Mouse (Mus musculus) adrenal gland, postnatal 14 days (tissue): ENCODE data around the gene Rnf144a. TPM values are rescaled to one million over a fixed set of nuclear protein-coding genes. Genes with fewer than 3 reads are reported as not detected.

Source experiments
- DNase-seq: peaks from one replicate; pipeline ENCODE4 v3.0.0; 2021; ENCODE audit warnings: mixed read lengths
- microRNA-seq, 2 experiments: library from miRNA; unstranded; fragments of <30 nt; microRNA quantifications; one replicate each; pipeline ENCODE4 v1.2.0; 2021
- total RNA-seq: library from RNA; stranded (reverse); gene quantifications from 2 replicates; pipeline ENCODE4 v1.2.3, GENCODE M21; 2021

Rnf144a gene
- total RNA-seq, 1 experiment from 2014 or later = 24.1 TPM

- DNase-seq = peak; percentile 55
These were observed 100.1 kb downstream of the Rnf144a start for GRCm38 (mm10) chr12:26314959-26315358.

- peak; percentile 51 for DNase-seq
These were observed 103.5 kb downstream of the Rnf144a start for GRCm38 (mm10) chr12:26311548-26311947.

GRCm38 (mm10) chr12:26310247-26310646, 104.8 kb downstream of the Rnf144a start:
- DNase-seq = no peak

GRCm38 (mm10) chr12:26302886-26303285, 112.2 kb downstream of the Rnf144a start:
- DNase-seq = no peak

GRCm38 (mm10) chr12:26299515-26300090, 115.5 kb downstream of the Rnf144a start:
- DNase-seq = no peak

- peak; percentile 26 for DNase-seq
These were observed 119.1 kb downstream of the Rnf144a start for GRCm38 (mm10) chr12:26295995-26296394.

- DNase-seq = no peak
These were observed 125.9 kb downstream of the Rnf144a start for GRCm38 (mm10) chr12:26289200-26289599.

- DNase-seq = no peak
These were observed 126.7 kb downstream of the Rnf144a start for GRCm38 (mm10) chr12:26288347-26288746.

GRCm38 (mm10) chr12:26285939-26286338, 129.1 kb downstream of the Rnf144a start:
- DNase-seq = no peak

GRCm38 (mm10) chr12:26285460-26285859, 129.6 kb downstream of the Rnf144a start:
- DNase-seq = no peak

GRCm38 (mm10) chr12:26280719-26281480, 134.2 kb downstream of the Rnf144a start:
- DNase-seq = no peak

GRCm38 (mm10) chr12:26277002-26277669, 137.9 kb downstream of the Rnf144a start:
- DNase-seq = peak; percentile 69

GRCm38 (mm10) chr12:26276556-26276955, 138.5 kb downstream of the Rnf144a start:
- DNase-seq = no peak

Small RNA genes lying within 50 kb of the gene (microRNA-seq; reads per million reads assigned to microRNA genes)
- gene Mir6538 = 36.2 to 55.5 reads per million in 2 experiments

Other genes starting within 250 kb of the Rnf144a start
- 26.6 and 27.1 TPM in 2 replicates for gene Rsad2, start 41.2 kb upstream of the Rnf144a start, total RNA-seq
- 17.1 and 18.2 TPM in 2 replicates for gene Cmpk2, start 54.0 kb upstream of the Rnf144a start, total RNA-seq